Mouse (Mus musculus) liver, embryonic 18 days (tissue): ENCODE measurements around the gene Ildr2. TPM values are rescaled to one million over a fixed set of nuclear protein-coding genes. Genes with fewer than 3 reads are reported as not detected.

ENCODE experiments used
- polyA plus RNA-seq: library from polyadenylated mRNA; depleted of rRNA; stranded (reverse); fragments of >200 nt; gene quantifications from 2 replicates; pipeline ENCODE4 v1.2.3, GENCODE M21; 2012; rRNA removed

Ildr2 gene
- polyA plus RNA-seq = 0.07 and 0.10 TPM in 2 replicates

GRCm38 (mm10) chr1:166253898-166254894, at the start of gene Ildr2:
Gene Ildr2, plus strand, starts transcription at chr1:166254139.

GRCm38 (mm10) chr1:166238315-166238969, 15.5 kb upstream of the Ildr2 start, which contains the start of gene Mael:
Gene Mael, minus strand, starts transcription at chr1:166238747.

Other genes starting within 250 kb of the Ildr2 start
- gene Dusp27, start 126.2 kb upstream of the Ildr2 start, polyA plus RNA-seq = under 0.01 TPM in 1 of 2 replicates, not detected in the other
- 0.08 TPM in 1 of 2 replicates, not detected in the other for gene Gpa33, start 123.9 kb upstream of the Ildr2 start, polyA plus RNA-seq
- gene Mael, start 15.4 kb upstream of the Ildr2 start, polyA plus RNA-seq = not detected in 2 replicates
- gene Tada1, start 125.0 kb downstream of the Ildr2 start, polyA plus RNA-seq = 11.2 and 12.1 TPM in 2 replicates
- gene Pogk, start 155.7 kb downstream of the Ildr2 start, polyA plus RNA-seq = 0.83 and 0.97 TPM in 2 replicates
- gene Gm4846, start 243.4 kb downstream of the Ildr2 start, polyA plus RNA-seq = not detected in 2 replicates